Mouse (Mus musculus) cerebellum, adult 18-20 months (tissue): ENCODE measurements around the gene Tnni3k.

Experiments used
- DNase-seq, 2 experiments: peaks; one replicate each; pipeline ENCODE4 v3.0.0; 2021

The Tnni3k gene

DNA sequence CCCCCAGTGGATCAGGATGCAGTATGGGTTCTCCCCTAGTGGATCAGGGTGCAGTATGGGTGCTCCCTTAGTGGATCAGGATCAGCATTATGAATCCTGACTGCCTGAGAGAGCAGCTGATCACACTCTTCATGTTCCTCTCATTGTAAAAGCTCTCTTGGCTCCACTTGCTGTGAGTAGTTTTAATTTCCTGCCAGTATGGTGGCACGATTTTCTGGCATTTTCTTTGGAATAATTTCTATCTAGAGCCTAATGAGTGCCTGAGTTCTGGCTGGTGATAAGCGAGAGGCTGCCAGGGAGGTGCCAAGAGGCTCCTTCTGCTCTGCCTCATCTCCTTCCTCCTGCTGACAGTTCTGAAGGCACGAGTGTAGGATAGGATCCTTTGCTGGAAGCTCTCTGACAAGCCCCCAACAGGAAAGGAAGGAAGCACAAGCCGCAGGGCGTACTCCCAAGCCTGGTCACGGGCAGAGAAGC lies 109.5 kb downstream of the Tnni3k start:
- DNase-seq = peak; percentile 2 to 8

DNA sequence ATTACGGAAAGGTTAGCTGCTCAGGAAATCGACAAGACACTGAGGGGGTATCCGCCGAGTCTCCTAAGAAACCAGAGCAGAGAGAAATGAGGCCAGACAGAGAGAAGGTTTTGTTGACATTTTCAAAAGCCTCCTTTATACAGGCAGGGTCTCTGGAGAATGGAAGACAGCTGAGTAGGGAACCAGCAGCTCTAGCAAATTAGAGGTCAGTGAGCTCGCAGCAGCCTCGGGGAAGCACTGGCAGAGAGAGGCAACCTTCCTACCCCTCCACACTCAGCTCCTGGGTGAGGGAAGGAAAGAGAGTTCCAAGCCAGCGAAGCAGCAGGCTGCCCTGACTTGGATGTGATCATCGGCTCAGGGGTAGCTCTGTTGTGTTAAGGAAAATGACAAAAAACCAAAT lies 127.5 kb downstream of the Tnni3k start:
- DNase-seq = no peak

DNA sequence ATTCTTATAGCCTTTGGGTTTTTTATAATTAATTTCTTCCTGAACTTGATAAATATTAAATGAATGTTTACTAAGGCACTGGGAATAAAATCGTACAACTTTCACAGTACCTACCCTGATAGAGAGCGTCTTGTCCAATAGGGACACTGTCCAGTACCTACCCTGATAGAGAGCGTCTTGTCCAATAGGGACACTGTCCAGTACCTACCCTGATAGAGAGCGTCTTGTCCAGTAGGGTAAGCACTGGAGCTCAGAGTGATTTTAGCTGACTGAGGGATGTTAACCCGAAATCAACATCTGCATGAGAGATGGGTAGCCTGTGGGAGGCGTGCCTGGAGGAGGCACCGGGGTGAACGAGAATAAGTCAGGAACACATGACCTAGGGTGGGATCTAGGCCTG lies 130.3 kb downstream of the Tnni3k start:
- DNase-seq = no peak

DNA sequence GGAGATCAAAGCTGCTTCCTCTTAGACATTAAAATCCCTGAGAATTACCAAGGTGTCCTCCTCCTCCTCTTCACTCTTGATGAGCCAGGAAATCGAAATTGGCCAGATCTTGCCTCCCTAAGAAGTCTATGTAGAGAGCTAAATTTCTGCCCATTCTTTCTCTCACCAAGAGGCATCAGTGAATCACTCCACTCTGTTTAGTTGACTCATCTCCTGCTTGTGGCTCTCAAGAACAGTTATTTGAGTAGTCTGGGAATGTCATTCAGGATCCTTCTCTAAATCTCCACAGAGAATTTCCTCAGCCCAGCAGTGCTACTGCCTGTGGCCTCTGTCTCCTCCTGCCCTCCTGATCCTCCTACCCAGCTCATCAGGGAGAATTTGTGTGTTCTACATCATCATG lies 139.6 kb downstream of the Tnni3k start:
- no peak for DNase-seq

DNA sequence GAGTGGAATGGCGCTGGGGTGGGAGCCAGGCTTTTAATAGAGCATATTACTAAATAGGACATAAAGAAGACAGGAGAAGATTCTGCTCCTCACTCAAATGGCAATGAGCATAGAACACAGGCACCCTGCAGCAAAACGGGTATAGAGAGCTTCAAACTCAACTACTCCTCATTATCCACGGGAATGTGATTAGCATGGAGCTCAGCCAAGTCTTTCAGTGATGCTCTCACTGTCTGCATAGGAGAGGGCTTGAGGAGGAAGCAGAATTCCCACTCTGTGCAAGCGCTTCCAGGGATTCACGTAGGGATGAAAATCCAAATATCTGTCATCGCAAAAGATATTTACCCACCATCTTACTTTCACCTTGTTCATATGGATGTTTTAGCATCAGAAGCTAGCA lies 141.6 kb downstream of the Tnni3k start:
- no peak for DNase-seq

DNA sequence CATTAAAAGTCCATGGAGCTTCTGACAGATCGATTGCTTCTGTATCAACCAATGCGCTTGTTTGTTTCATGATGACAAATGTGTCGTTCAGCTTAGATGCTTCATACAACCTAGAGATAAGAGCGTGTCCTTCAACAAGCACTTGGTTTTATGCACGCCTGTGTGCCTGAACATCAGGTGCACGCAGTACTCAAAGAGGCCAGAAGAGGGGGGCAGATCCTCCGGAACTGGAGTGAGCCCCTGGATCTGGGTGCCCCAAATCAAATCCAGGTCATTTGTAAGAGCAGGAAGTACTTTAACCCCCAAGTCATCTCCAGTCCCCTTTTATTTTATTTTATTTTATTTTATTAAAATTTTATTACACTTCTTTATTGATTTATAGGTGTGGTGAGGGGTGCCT lies 158.5 kb downstream of the Tnni3k start:
- DNase-seq = peak in 1 of 2 experiments; percentile 4

DNA sequence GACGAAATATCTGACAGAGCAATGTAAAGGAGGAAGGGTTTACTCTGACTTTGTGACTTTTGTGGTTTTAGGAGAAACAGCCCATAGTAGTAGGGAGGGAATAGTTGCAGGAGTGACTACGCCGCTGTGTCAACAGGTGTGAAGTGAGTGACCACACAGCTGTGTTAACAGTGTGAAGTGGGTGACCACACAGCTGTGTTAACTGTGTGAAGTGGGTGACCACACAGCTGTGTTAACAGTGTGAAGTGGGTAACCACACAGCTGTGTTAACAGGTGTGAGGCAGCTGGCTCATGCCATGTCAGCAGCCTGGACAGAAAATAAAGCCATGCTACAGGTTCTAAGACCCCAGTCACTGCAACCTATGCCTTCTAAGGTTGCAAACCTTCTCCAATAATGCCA lies 162.0 kb downstream of the Tnni3k start:
- DNase-seq = no peak

DNA sequence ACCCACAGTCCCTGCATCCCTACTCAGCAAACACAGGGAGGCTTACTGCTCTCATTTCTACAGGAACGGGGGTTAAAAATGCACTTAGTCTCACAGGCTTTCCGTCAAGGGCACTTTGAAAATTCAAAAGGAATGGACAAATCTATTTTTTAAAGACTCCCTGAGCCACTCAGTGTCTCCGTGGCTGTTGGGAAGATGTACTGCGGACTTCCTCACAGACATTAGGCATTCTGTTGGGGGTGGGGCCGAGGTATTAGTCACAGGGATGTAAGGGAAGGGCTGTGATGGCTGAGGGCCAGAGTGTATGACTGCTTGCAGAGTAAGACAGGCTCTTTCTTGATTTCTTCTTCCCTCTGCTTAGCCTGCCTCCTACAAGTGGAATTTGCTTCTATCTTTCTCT lies 169.8 kb downstream of the Tnni3k start:
- DNase-seq = no peak

DNA sequence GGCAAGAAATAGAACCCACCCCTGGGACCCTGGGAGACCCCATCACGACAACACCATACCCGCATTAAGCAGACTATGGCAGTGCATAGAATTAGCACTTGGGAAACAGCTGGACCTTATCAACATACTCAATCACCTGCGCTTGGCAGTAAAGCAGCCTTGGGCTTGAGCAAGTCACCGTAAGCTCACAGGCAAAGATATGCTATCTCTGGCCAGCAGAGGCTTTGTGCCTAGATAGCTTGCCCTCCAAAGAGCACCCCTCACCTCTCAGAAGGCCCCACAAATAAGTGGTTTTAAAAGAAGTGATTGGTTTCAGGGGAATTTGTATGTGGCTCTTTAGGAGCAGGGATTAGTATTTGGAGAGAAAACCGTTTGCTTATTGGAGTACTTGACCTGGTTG lies 170.2 kb downstream of the Tnni3k start:
- DNase-seq = no peak

DNA sequence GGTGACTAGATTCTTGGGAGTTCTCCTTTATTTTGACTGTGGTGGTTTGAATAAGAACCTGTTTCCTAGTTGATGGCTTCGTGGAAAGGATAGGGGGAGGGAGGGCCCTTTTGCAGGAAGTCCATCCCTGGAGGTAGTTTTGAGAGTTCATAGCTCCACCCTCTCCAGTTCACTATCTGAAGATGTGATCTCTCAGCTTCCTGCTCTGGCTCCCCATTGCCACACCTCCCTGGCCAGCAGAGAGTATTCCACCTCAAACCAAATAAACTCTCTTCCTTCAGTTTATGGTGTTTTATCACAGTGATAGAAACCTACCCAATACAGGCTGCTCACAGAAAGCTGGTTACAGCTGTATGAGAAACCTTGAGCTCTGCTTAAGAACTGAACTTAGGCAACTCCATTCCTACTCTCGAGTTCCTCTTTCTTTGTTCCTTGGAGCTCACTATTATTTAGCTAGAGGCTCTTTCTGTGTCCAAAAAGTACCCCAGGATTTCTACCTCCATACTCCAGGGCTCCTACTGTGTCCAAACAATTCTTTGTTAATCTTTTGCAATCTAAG lies 173.7 kb downstream of the Tnni3k start:
- no peak for DNase-seq

DNA sequence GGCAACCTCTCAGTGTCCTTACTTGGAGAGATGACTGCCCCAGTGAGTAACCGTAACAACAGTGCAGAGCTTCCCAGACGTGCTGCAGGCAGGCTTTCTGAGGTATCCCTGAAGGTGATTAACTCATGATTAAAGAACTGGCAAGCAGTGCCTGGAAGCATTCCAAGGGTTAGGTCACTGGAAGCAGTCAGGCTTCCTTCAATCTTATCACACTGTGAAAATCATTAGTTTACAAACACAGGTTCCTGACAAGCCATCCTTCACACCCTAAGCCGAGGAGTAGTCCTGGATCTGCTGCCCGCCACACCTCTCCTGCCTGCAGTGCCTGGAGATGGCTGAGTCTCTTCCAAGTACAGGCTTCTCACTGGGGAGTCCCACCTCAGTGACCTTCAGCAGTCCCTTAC lies 174.7 kb downstream of the Tnni3k start:
- DNase-seq = no peak

DNA sequence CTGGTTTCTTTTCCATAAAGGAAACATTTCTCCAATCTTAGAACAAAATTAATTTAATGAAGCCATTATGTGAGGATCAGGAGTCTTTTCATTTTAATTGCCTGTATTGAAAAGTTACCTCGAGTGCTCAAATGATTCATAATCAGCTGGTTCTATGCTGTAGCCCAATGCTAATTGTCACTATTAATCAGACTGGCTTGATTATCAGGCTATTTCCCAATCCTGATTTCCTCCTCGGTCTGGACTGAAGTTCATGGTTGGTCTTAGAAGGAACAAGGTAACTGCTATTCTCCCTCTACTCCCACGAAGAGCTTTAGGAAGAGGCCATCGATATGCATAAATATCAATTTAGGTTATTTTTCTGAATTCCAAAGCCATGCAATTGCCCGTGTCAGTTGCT lies 175.1 kb downstream of the Tnni3k start:
- DNase-seq = no peak

DNA sequence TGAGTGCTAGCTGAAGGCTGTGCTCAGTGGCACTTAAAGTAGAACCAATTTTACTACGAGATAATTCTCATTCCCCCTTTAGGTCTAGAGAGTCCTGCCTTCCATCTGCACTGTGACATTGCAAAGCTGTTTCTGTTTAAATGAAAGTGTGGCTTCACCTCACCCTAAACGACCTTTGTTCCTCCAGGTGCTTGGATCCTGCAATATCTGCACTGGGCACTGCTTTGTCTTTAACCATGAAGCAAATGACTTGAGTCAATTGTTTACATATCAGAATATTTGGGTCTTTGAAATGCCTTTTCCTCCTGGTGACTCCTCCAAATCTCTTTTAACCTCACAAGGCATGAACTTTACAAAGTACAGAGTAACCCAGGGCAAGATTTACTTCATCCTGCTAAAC lies 175.7 kb downstream of the Tnni3k start:
- no peak for DNase-seq

DNA sequence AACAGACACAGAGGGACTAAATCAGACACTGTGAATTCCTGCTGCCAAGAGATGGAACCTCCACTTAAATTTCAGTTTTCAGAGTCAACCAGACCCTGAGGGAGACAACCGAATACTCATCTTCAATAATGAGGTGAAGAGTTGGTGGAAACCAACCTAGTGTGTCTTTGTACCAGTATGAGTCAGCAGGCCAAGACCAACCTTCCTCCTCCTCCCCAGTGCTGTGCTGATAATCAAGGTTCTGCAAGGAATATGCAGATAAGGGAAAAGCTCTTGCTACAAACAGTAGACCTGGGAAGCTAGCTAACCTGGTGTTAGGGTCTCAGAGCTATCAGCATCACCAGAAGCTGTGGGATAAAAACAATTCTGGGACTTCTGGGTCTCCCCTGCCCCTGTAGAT lies 176.1 kb downstream of the Tnni3k start:
- DNase-seq = no peak

DNA sequence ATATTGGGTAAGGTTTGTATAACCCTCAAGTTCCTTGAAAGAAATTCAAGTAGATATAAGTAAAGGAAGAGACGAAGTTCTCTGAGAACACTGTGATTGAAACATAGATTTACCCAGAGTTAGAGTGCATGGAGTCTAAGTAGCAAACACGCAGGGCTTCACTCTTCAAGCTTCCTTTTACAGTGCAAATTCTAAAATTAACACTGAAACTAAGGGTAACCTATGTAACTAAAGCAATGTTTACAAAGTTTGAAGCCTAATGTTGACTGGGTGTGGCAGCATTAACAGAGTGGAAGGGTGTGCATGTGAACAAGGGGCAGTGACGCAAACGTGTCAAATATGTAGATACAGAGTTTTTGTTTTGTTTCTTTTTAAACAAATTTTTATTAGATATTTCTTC lies 186.4 kb downstream of the Tnni3k start:
- no peak for DNase-seq

DNA sequence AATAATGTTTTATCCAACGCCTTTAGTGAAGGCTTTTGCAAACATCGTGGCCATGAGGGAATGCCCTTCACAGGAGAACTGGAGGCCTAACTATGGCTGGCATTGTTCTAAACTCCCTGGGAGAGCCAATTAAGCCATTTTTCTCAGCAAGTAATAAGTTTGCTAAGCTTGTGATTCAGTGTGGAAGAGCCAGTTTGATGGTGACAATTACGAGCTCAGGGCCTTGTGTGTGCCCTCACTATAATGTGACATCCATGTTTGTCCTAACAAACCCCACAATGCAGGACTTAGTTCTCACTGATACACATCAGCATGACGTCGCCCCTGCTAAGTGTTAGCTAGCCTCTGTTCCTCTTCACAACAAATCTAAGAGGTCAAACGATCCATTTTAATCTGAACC lies 193.3 kb downstream of the Tnni3k start:
- DNase-seq = no peak

DNA sequence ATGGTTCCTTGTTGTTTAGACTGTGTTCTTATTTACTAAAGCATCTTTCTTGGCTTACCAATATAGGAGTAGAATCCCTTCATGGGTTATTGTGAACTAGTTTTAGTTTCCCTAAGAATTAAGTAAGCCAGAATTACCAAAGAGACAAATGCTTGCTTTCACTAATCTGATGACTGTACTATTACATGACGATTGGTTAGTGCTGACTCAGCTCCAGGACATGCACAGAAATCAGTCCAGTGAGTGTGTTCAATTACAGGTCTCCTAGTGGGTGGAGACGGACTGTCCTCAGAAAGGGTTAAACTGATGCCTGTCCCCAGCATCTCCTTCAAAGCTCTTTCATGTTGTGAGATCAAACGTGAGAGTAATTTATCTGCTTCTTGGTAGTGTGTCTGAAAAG lies 195.5 kb downstream of the Tnni3k start:
- no peak for DNase-seq

DNA sequence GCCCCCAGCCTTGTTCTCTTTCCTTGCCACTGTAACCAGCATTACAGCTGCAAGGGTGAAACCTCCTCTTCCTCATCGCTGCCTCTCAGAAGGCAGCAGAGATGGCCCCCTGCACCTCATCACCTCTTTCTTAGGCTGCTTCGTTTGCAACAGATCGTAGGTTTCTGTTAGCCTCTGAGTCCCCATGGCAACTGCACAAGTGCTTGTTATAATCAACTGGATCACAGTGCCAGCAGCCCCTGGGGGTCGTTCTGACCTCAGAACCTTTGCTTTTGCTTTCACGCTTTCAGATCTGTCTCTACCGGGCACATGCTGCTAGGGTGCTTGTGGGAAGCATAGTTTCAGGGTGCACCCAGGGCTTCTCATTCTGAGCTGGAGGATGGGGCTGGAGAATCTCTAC lies 201.9 kb downstream of the Tnni3k start:
- no peak for DNase-seq

DNA sequence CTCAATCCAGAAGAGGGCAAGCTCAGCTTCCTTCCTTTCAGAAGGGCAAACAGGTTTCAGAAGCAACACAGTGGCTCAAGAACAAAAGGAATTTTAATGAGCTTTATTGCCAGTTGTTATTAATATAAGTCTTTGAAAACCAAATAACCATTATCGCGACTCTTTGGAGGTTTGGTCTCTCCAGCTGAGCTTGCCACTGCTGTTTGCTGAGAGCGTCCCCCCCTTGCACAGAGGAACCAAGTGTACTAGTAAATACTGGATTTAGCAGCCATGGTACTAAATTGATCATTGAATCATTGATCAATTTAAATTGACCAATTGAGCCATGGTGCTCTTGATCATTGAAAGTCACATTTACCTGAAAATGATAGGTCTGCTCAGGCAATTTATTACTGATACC lies 202.9 kb downstream of the Tnni3k start:
- no peak for DNase-seq

DNA sequence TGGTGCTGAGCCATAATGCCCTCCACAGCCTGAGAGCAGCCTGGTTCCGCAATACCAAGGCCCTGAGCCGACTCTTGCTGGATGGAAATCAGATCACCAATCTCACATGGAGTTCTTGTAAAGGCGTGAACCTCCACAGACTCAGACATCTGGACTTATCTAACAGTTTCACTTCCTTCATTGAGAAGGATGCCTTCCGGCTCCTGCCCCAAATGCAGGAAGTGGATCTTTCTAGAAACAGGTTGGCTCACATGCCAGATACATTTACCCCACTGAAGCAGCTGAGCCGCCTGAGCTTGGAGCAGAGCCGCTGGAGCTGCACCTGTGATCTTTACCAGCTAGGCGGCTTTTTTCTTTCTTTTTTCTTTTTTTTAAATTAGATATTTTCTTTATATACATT lies 213.0 kb downstream of the Tnni3k start:
- no peak for DNase-seq

DNA sequence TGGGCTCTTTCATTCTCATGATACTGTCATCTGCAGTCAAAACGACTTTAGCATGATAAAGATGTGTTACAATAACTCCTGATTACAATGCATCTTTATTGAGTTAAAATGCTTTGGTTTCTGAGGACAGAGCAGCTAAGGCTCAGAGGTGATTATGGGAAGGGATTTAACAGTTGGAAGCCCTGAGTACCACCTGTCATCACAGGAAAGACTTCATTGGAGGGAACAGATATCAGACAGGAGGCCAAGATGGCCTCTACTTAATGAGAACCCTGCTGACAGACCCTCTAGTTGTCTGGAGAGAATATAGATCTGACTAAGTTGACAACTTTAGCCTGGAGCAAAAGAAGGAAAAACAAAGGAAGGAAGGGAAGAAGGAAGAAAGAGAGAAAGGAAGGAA lies 214.1 kb downstream of the Tnni3k start:
- DNase-seq = no peak

DNA sequence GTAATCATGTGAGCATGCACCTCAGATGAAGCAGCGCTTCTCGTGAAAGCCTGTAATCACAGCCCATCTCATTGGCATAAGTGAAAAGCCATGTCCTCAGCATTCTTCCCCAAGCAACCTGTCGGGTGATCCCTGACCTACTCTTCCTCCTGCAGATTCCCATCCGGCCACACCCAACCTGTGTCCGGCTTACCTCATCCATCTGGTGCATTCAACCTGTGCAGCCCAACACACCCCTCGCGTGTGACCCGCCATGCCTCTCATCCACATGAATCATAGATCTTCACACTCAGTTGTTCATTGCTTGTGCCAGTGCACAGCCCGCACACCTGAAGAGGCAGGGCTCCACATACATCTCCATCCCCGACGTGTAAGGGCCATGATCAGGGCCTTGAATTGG lies 217.3 kb downstream of the Tnni3k start:
- no peak for DNase-seq

DNA sequence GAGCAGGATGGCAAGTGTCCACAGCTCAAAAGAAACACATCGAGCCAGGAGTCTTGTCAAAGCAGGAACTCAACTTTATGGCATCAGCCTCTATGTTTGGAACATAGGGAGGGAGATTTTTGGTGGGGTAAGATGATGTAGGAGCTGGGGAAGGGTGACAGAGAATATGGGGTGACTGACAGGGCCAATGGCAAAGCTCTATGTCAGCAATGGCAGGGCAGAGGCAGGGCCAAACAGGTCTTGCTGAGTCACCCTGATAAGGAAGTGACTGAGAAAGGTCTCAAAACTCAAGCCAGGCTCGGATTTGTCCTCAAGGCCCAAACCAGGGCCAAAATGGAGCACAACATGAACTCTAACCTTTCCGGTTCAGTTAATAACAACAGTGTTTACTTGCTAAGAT lies 219.1 kb downstream of the Tnni3k start:
- DNase-seq = no peak

DNA sequence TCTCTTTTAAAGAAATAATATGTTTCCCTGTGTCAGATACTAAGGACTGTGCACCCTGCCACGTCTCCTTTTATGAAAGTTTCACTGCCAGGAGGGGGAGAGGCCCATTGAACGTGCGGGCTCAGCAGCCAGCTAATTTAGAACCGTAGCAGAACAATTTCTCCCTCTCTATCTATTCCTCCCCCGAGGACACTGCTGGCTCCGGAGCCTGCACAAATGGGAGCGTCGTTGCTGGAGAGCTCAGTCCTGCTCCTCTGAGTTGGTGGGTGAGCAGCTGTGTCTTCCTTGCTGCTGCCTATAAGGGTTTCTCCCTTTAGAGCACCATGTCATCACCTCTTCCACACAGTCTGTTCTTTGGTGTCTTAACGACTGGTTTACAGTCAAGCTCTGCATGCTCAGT lies 220.8 kb downstream of the Tnni3k start:
- DNase-seq = no peak

DNA sequence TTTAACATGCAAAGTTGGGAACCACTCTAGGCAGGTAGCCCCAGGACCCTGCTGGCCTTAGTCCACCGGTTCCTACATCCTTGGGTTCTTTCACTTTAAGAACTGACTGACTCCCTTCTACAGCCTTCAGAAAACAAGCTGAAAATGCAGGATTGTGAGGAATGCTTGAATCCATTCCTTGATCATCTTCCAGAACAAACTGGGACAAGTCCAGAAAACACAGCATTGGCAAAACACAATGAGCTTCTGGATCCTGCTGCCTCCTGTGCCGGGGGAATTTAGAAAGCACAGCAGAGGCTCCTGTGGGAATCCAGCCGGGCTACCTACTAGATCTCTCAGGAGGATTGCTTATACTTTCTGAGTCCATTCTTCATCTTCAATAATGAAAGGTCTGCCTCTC lies 229.5 kb downstream of the Tnni3k start:
- no peak for DNase-seq

DNA sequence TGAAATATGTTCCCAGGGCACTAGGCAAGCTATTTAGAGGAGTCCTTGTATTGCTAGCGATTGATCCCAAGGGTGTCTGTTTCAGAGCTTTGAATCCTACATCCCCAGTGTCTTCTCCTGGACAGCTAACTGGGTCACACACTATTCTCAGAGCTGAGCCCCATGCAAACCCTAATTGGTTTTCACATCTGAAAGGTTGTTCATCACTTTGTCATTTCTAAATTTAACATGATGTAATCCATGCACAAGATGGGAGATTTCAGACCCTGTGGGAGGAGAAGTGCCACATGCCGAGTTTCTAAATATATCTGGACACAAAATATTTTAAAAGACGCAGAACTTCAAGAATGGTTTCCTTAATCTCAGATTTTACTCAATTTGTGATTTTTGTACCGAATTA lies 230.5 kb downstream of the Tnni3k start:
- no peak for DNase-seq
